Mouse (Mus musculus): Measurements from ENCODE around the gene Wdr81. TPM values are rescaled to one million over a fixed set of nuclear protein-coding genes. Genes with fewer than 3 reads are reported as not detected.
"Not testable (repeated sequence)": the region's sequence is repeated elsewhere in the genome, so short reads cannot be mapped to it uniquely, and the experiment has no call there.

Gene Wdr81
- polyA plus RNA-seq, 1 experiment, result 17.3 TPM

DNA sequence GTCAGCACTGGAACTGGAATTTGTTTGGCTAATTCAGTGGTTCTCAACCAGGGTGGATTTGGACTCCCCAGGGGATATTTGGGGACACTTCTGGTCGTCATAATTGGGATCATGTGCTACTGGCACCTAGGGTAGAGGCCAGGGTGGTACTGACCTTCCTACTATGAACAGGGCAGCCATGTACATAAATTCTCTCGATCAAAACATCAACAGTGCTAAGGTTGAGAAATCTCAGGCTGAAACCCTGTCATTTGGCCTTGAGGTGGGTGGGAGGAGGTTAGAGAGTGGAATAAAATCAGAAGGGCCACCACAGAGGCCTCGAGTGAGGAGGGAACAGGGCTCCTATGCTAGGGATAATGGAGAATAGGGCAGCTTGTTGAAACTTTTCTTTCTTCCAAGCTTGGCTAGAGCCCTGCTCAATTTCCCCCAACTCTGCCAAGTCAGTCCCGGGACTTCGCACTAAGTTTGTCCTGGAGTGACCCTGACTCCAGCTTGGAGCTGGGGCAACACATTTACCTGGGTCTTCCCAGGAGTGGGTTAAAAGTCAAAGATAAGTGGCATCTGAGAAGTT is 4.7 kb upstream of the Wdr81 start:
- H3ac ChIP-seq (ENCODE audit: control insufficient read depth, insufficient read length), result no peak overlapping the region
- H3K27me3 ChIP-seq (ENCODE audit: control insufficient read depth, insufficient read depth, insufficient read length), result no peaks in the 10 kb centered on the region
- peaks cover 8% of the 10 kb centered on the region for H3K36me3 ChIP-seq (ENCODE audit: control insufficient read depth, insufficient read depth)
- TF ChIP-seq POLR2AphosphoS2 (IDR thresholded peaks at IDR 0.05; ENCODE audit: insufficient read length, low read depth) (no peak), TCF12 (IDR thresholded peaks at IDR 0.05; ENCODE audit: insufficient read depth, poor library complexity, severe bottlenecking) (no peak), CEBPB (IDR thresholded peaks at IDR 0.05; ENCODE audit: insufficient read depth, poor library complexity, severe bottlenecking) (peak; percentile 4; the same call in 1 of the 2 replicates), TCF3 (IDR thresholded peaks at IDR 0.05; ENCODE audit: insufficient read length, low read depth) (no peak), E2F4 (IDR thresholded peaks at IDR 0.05; ENCODE audit: insufficient read depth) (no peak), USF1 (IDR thresholded peaks at IDR 0.05; ENCODE audit: low read depth) (no peak), MYOG (IDR thresholded peaks at IDR 0.05; ENCODE audit: control insufficient read depth in 1 of 3, insufficient read depth in 1 of 3, insufficient read length in 2 of 3, low read depth in 2 of 3) (no peak), REST (IDR thresholded peaks at IDR 0.05; ENCODE audit: insufficient read depth, insufficient read length) (no peak), MAX (IDR thresholded peaks at IDR 0.05; ENCODE audit: low read depth) (no peak), POLR2A (IDR thresholded peaks at IDR 0.05; ENCODE audit: insufficient read length, low read depth) (peak; percentile 8), SRF (IDR thresholded peaks at IDR 0.05; ENCODE audit: control insufficient read depth, insufficient read length, low read depth) (no peak), MYOD1 (IDR thresholded peaks at IDR 0.05; ENCODE audit: control insufficient read depth in 1 of 3, insufficient read length in 2 of 3, low read depth in 2 of 3) (no peak)
- peak overlapping the region; percentile 98 for H3K4me2 ChIP-seq (ENCODE audit: low read depth)
- H3K79me2 ChIP-seq (ENCODE audit: control insufficient read depth, insufficient read depth), result peaks cover 23% of the 10 kb centered on the region
- H3K4me3 ChIP-seq, result peak overlapping the region; percentile 98

DNA sequence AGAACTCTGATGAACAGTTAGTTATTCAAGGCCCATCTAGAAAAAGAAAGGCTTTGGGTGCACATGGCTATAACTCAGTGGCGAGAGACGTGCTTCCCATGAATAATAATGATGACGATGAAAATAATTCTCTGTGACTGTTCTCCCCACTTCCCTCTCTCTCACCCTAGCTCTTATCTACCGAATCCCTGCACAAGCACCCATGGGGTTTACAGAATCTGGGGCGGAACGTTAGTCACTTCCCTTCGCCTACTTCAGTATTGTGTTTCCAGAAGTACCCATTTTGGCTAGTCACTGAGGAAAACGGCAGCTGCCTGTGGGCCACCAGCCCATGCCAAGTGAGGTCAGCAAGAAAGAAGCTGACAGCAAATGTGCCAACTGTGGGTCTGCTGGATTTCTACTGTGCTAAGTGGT is 4.1 kb upstream of the Wdr81 start:
- TF ChIP-seq MYOG (IDR thresholded peaks at IDR 0.05; ENCODE audit: control insufficient read depth in 1 of 3, insufficient read depth in 1 of 3, insufficient read length in 2 of 3, low read depth in 2 of 3), result peak; percentile 47 to 93 (median 80)
- TF ChIP-seq TCF3 (IDR thresholded peaks at IDR 0.05; ENCODE audit: insufficient read length, low read depth), result peak; percentile 37
- TF ChIP-seq E2F4 (IDR thresholded peaks at IDR 0.05; ENCODE audit: insufficient read depth), result no peak
- TF ChIP-seq MYOD1 (IDR thresholded peaks at IDR 0.05; ENCODE audit: control insufficient read depth in 1 of 3, insufficient read length in 2 of 3, low read depth in 2 of 3), result peak; percentile 68 to 92 (median 81)
- no peak for TF ChIP-seq SRF (IDR thresholded peaks at IDR 0.05; ENCODE audit: control insufficient read depth, insufficient read length, low read depth)
- TF ChIP-seq MAX (IDR thresholded peaks at IDR 0.05; ENCODE audit: low read depth), result no peak
- no peak for TF ChIP-seq POLR2A (IDR thresholded peaks at IDR 0.05; ENCODE audit: insufficient read length, low read depth)
- peak; percentile 76 for TF ChIP-seq TCF12 (IDR thresholded peaks at IDR 0.05; ENCODE audit: insufficient read depth, poor library complexity, severe bottlenecking)
- H3K27me3 ChIP-seq (ENCODE audit: control insufficient read depth, insufficient read depth, insufficient read length), result no peaks in the 10 kb centered on the region
- H3K36me3 ChIP-seq (ENCODE audit: control insufficient read depth, insufficient read depth), result peaks cover 2% of the 10 kb centered on the region
- peak overlapping the region; percentile 98 for H3K4me2 ChIP-seq (ENCODE audit: low read depth)
- peaks cover 23% of the 10 kb centered on the region for H3K79me2 ChIP-seq (ENCODE audit: control insufficient read depth, insufficient read depth)
- H3K4me3 ChIP-seq, result peak overlapping the region; percentile 98
- no peak overlapping the region for H3ac ChIP-seq (ENCODE audit: control insufficient read depth, insufficient read length)

DNA sequence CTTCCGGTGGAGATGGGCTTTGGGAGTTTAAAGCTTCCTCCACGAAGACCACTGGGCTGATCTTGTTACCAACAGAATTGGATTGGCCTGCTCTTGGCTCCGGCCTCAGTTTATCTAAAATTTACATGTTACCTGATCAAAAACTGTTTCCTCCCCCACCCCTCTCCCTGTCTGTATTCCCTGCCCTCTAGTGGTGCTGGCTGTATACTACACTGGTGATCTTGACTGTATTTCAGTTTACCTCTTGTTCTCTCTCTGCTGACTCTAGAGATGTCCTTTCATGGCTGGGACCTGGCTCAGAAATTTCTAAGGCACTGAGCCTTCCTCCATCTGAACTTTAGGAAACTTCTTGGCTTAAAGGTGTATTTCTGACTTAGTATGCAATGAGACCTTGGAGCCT is 3.7 kb upstream of the Wdr81 start:
- peak overlapping the region; percentile 80 for H3K4me2 ChIP-seq (ENCODE audit: low read depth)
- no peaks in the 10 kb centered on the region for H3K27me3 ChIP-seq (ENCODE audit: control insufficient read depth, insufficient read depth, insufficient read length)
- no peaks in the 10 kb centered on the region for H3K36me3 ChIP-seq (ENCODE audit: control insufficient read depth, insufficient read depth)
- TF ChIP-seq REST (IDR thresholded peaks at IDR 0.05; ENCODE audit: insufficient read depth, insufficient read length) (no peak), E2F4 (IDR thresholded peaks at IDR 0.05; ENCODE audit: insufficient read depth) (no peak), MYOG (IDR thresholded peaks at IDR 0.05; ENCODE audit: control insufficient read depth in 1 of 3, insufficient read depth in 1 of 3, insufficient read length in 2 of 3, low read depth in 2 of 3) (no peak), TCF3 (IDR thresholded peaks at IDR 0.05; ENCODE audit: insufficient read length, low read depth) (no peak), CEBPB (IDR thresholded peaks at IDR 0.05; ENCODE audit: insufficient read depth, poor library complexity, severe bottlenecking) (no peak), SRF (IDR thresholded peaks at IDR 0.05; ENCODE audit: control insufficient read depth, insufficient read length, low read depth) (no peak), POLR2AphosphoS2 (IDR thresholded peaks at IDR 0.05; ENCODE audit: insufficient read length, low read depth) (no peak), POLR2A (IDR thresholded peaks at IDR 0.05; ENCODE audit: insufficient read length, low read depth) (no peak), MYOD1 (IDR thresholded peaks at IDR 0.05; ENCODE audit: control insufficient read depth in 1 of 3, insufficient read length in 2 of 3, low read depth in 2 of 3) (no peak), MAX (IDR thresholded peaks at IDR 0.05; ENCODE audit: low read depth) (no peak), TCF12 (IDR thresholded peaks at IDR 0.05; ENCODE audit: insufficient read depth, poor library complexity, severe bottlenecking) (no peak), USF1 (IDR thresholded peaks at IDR 0.05; ENCODE audit: low read depth) (no peak)
- peak overlapping the region; percentile 98 for H3K4me3 ChIP-seq
- no peak overlapping the region for H3ac ChIP-seq (ENCODE audit: control insufficient read depth, insufficient read length)
- H3K79me2 ChIP-seq (ENCODE audit: control insufficient read depth, insufficient read depth), result peaks cover 23% of the 10 kb centered on the region

DNA sequence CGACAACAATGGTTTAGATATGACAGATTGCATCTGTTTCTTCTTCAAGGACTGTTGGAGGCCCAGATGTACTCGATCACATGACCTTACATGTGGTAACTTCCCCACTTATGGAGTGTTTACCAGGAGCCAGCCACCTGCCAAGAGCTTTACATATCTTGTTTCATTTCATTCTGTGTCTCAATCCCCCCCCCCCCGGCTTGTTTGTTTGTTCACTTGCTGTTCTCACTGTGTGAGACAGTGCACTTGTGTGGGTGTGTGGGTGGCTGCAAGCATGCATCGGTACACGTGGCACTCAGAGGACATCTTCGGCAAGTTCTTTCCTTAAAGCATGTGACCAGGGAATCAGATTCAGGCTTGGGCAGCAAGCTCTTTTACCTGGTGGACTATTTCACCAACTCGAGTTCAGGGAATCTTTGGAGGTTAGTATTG is 1.9 kb upstream of the Wdr81 start:
- no peak overlapping the region for H3K4me3 ChIP-seq
- TF ChIP-seq MYOG (IDR thresholded peaks at IDR 0.05; ENCODE audit: control insufficient read depth in 1 of 3, insufficient read depth in 1 of 3, insufficient read length in 2 of 3, low read depth in 2 of 3) (no peak), USF1 (IDR thresholded peaks at IDR 0.05; ENCODE audit: low read depth) (peak; percentile 41), MYOD1 (IDR thresholded peaks at IDR 0.05; ENCODE audit: control insufficient read depth in 1 of 3, insufficient read length in 2 of 3, low read depth in 2 of 3) (no peak), TCF3 (IDR thresholded peaks at IDR 0.05; ENCODE audit: insufficient read length, low read depth) (no peak), SRF (IDR thresholded peaks at IDR 0.05; ENCODE audit: control insufficient read depth, insufficient read length, low read depth) (no peak), REST (IDR thresholded peaks at IDR 0.05; ENCODE audit: insufficient read depth, insufficient read length) (no peak), MAX (IDR thresholded peaks at IDR 0.05; ENCODE audit: low read depth) (no peak)
- no peaks in the 10 kb centered on the region for H3K27me3 ChIP-seq (ENCODE audit: control insufficient read depth, insufficient read depth, insufficient read length)

DNA sequence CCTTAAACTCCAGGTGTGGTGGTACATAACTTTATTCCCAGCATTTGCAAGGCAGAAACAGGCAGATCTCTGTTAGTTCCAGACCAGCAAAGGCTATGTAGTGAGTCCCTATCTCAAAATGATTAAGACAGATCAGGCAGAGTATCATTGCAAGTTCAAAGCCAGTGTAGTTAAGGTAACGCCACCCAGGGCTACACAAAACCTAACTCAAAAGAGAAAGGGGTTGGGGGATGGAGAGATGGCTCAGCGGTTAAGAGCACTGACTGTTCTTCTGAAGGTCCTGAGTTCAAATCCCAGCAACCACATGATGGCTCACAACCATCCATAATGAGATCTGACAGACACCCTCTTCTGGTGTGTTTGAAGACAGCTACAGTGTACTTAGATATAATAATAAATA is 1.5 kb upstream of the Wdr81 start:
- H3K79me2 ChIP-seq (ENCODE audit: control insufficient read depth, insufficient read depth), result peaks cover 15% of the 10 kb centered on the region
- H3K4me2 ChIP-seq (ENCODE audit: low read depth); H3K27me3 ChIP-seq (ENCODE audit: control insufficient read depth, insufficient read depth, insufficient read length); H3ac ChIP-seq (ENCODE audit: control insufficient read depth, insufficient read length); H3K36me3 ChIP-seq (ENCODE audit: control insufficient read depth, insufficient read depth); H3K4me3 ChIP-seq: not testable (repeated sequence)

More for the DNA sequence above, 1.9 kb upstream of the Wdr81 start:
- Histone ChIP-seq H3K36me3 (ENCODE audit: control insufficient read depth, insufficient read depth) (no peaks in the 10 kb centered on the region), H3K4me2 (ENCODE audit: low read depth) (no peak overlapping the region), H3ac (ENCODE audit: control insufficient read depth, insufficient read length) (no peak overlapping the region), H3K79me2 (ENCODE audit: control insufficient read depth, insufficient read depth) (peaks cover 15% of the 10 kb centered on the region)
